Mouse (Mus musculus): ENCODE measurements around the gene Gm17349.

DNA sequence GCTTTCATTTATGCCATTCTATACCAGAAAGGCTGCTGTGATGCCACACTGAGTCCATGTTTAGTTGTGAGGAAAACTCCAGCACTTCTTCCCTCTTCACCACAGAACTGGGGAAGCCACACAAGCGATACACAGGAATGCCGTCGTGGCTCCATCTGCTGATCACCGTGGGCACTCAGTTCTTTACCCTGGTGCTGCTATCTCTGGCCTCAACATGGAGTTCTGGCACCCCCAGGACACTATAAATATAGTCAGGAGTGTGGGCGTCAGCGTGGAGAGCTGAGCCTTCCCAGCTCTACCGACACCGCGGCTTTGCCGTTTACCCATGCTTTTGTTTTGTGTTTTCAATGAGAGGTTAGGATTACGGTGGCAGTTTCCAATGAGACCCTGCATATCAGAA lies 31.4 kb upstream of the Gm17349 start:
- TF ChIP-seq HCFC1 (IDR thresholded peaks at IDR 0.05; ENCODE audit: borderline replicate concordance, insufficient read depth, low read length) = no peak
- TF ChIP-seq ZNF384 (IDR thresholded peaks at IDR 0.05; ENCODE audit: low read depth, low read length) = no peak
- TF ChIP-seq ZC3H11A (IDR thresholded peaks at IDR 0.05; ENCODE audit: borderline replicate concordance, low read depth, low read length) = no peak
- no peak for TF ChIP-seq MAFK (IDR thresholded peaks at IDR 0.05; ENCODE audit: insufficient read depth, low read depth, low read length)
